Mouse (Mus musculus): ENCODE results near the gene Fam13c.
"Not testable (repeated sequence)": the region's sequence is repeated elsewhere in the genome, so short reads cannot be mapped to it uniquely, and the experiment has no call there.

The Fam13c gene

GRCm38 (mm10) chr10:70439676-70440521, at the start of gene Fam13c:
Gene Fam13c, plus strand, starts transcription at chr10:70440481.
- DNase-seq (ENCODE audit: low spot score) = no peak

- DNase-seq (ENCODE audit: low spot score) = no peak
Measured at GRCm38 (mm10) chr10:70395900-70396299, 44.4 kb upstream of the Fam13c start.

- DNase-seq (ENCODE audit: low spot score) = no peak
Measured at GRCm38 (mm10) chr10:70398224-70398623, 42.1 kb upstream of the Fam13c start.

GRCm38 (mm10) chr10:70402006-70402405, 38.3 kb upstream of the Fam13c start:
- no peak for DNase-seq (ENCODE audit: low spot score)

GRCm38 (mm10) chr10:70402711-70403110, 37.6 kb upstream of the Fam13c start:
- DNase-seq (ENCODE audit: low spot score) = no peak

- DNase-seq (ENCODE audit: low spot score) = no peak
Measured at GRCm38 (mm10) chr10:70417811-70418486, 22.3 kb upstream of the Fam13c start.

- DNase-seq (ENCODE audit: low spot score) = no peak
Measured at GRCm38 (mm10) chr10:70419282-70420264, 20.7 kb upstream of the Fam13c start.

- DNase-seq (ENCODE audit: low spot score) = no peak
Measured at GRCm38 (mm10) chr10:70426373-70426772, 13.9 kb upstream of the Fam13c start.

- DNase-seq (ENCODE audit: low spot score) = no peak
Measured at GRCm38 (mm10) chr10:70428121-70428662, 12.1 kb upstream of the Fam13c start.

GRCm38 (mm10) chr10:70429341-70429740, 10.9 kb upstream of the Fam13c start:
- DNase-seq (ENCODE audit: low spot score) = no peak

- DNase-seq (ENCODE audit: low spot score) = no peak
Measured at GRCm38 (mm10) chr10:70433334-70433733, 6.9 kb upstream of the Fam13c start.

GRCm38 (mm10) chr10:70433736-70434135, 6.5 kb upstream of the Fam13c start:
- DNase-seq (ENCODE audit: low spot score) = not testable (repeated sequence)

- DNase-seq (ENCODE audit: low spot score) = no peak
Measured at GRCm38 (mm10) chr10:70436656-70437055, 3.6 kb upstream of the Fam13c start.

- DNase-seq (ENCODE audit: low spot score) = no peak
Measured at GRCm38 (mm10) chr10:70437289-70437688, 3.0 kb upstream of the Fam13c start.

- DNase-seq (ENCODE audit: low spot score) = no peak
Measured at GRCm38 (mm10) chr10:70440639-70441461, 569 bp downstream of the Fam13c start.

GRCm38 (mm10) chr10:70442156-70442555, 1.9 kb downstream of the Fam13c start:
- no peak for DNase-seq (ENCODE audit: low spot score)

GRCm38 (mm10) chr10:70442623-70443022, 2.3 kb downstream of the Fam13c start:
- no peak for DNase-seq (ENCODE audit: low spot score)

- no peak for DNase-seq (ENCODE audit: low spot score)
Measured at GRCm38 (mm10) chr10:70447787-70448186, 7.5 kb downstream of the Fam13c start.

GRCm38 (mm10) chr10:70449206-70449605, 8.9 kb downstream of the Fam13c start:
- no peak for DNase-seq (ENCODE audit: low spot score)

- DNase-seq (ENCODE audit: low spot score) = no peak
Measured at GRCm38 (mm10) chr10:70455886-70456305, 15.6 kb downstream of the Fam13c start.

All from ovary, adult 18-20 months (tissue).